Mouse (Mus musculus) MN1 (cell line): ENCODE data around the gene Gm14399.
"Not testable (repeated sequence)": the region's sequence is repeated elsewhere in the genome, so short reads cannot be mapped to it uniquely, and the experiment has no call there.

Experiments used
- DNase-seq: peaks from one replicate; pipeline ENCODE4 v3.0.0-alpha.2; 2016; ENCODE audit warnings: low spot score

The Gm14399 gene

GRCm38 (mm10) chr2:175141993-175142295 lies at the start of gene Gm14399:
Gm14399 (minus strand) TSS chr2:175142012.
- not testable (repeated sequence) for DNase-seq

GRCm38 (mm10) chr2:175179008-175179407 lies 37.2 kb upstream of the Gm14399 start:
- DNase-seq, result not testable (repeated sequence)

DNA sequence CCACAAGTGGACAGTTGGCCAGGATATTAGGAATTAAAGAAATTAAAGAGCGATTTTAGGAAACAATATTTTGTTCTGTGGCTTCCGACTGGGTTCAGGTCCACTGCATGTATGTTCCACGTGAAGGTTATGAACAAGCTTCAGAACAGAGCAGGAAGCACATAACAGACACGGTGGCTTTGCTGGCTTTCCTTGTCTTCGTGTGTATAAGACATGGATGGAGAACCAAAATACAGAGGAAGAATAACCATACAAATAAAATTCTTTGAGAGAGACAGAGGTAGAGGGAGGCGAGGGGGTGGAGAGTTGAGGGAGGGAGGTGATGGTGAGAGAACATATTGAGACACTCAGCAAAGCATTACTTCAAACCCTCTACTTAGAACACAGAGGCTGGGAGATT lies 34.5 kb upstream of the Gm14399 start:
- DNase-seq, result no peak

DNA sequence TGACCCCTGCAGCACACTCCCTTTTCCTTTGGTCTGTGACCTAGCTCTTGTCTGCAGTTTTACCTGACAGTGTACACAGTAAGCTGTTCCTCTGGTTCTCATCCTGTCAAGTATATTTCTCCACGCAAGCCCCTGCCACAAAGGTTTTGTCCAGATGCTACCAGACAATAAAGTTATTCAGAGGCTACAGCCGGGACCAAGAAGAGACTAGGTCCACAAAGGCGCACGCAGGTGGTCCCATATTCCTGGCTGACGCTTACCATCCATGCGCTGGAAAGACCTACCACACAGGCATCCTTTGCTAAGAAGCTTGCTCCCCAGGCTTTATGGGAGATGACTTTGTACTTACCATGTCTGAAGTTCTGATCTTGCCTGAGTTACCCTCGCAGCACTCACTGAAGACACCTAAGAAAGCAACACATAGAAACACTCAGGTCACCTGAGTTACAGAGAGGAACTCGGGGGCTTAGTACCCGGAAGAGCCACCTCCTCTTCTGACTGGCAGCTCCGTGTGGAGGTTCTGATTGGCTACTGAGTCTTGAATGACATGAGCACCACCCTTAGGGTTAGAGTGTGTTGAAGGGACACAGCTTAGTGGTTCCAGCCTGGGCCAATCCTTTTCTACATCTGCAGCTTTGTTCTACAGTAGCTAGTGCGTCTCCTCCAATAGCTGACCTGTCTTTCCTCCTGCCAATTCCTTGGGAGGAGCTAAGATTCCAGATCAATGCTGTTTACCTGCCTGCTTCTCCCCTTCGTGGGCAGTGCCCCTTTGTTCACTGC lies 33.8 kb upstream of the Gm14399 start, which contains the start of gene Gm14443:
Gm14443 (minus strand) TSS at position 471 of the 780 bp plus-strand sequence.
- DNase-seq, result not testable (repeated sequence)

DNA sequence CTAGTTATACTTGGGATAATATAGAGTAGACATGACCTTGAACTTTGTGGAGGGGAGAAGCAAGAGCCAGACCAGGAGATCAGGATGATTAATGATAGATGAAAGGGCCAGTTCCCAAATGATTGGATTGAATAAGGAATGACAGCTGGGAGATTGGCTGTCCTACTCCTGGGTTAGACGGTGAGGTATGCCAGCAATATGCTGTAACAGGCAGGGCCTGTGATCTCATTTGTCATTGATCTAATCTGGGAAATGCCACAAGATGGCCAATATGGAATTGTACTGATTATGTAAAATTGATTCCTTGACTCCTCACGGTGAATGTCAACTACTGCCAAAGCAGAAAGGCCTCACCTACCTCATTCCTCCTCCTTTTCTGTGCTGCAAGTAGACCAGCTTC lies 32.2 kb upstream of the Gm14399 start:
- DNase-seq, result not testable (repeated sequence)

- not testable (repeated sequence) for DNase-seq
Observed at GRCm38 (mm10) chr2:175172906-175173595, 31.2 kb upstream of the Gm14399 start.

GRCm38 (mm10) chr2:175172123-175172522 lies 30.3 kb upstream of the Gm14399 start:
- no peak for DNase-seq

- not testable (repeated sequence) for DNase-seq
Observed at GRCm38 (mm10) chr2:175166870-175167269, 25.1 kb upstream of the Gm14399 start.

DNA sequence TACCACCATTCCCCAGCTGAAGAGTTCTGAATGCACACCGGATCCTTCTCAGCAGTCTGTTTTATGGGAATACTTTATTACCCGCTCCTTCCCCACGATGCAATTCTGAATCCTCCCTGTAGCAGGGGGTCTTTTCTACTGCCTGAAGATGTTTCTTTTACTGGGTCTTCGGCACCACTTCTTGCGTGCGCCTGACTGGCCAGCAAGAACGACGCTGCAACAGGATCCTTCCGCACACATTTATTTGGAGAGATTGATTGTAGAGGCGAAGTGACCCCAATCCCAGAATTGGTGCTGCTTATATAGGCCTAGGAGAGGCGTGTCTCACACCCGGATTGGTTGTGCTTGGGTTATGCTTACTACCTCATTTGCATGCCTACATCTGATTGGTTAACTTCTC lies 23.3 kb upstream of the Gm14399 start:
- not testable (repeated sequence) for DNase-seq

- not testable (repeated sequence) for DNase-seq
Observed at GRCm38 (mm10) chr2:175161438-175161837, 19.6 kb upstream of the Gm14399 start.

- no peak for DNase-seq
Observed at GRCm38 (mm10) chr2:175158642-175159041, 16.8 kb upstream of the Gm14399 start.

DNA sequence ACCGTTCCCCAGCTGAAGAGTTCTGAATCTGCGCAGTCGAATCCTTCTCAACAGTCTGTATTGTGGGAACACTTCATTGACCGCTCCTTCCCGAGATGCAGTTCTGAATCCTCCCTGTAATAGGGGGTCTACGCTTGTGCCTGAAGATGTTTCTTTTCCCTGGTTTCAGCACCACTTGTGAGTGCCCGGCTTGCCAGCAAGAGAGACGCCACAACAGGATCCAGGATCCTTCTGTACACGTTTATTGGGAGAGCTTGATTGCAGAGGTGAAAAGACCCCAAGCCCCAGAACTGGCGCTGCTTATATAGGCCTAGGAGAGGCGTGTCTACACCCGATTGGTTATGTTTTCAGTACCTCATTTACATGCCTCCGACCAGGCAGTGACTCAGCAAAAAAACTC lies 14.9 kb upstream of the Gm14399 start:
- DNase-seq, result no peak

- not testable (repeated sequence) for DNase-seq
Observed at GRCm38 (mm10) chr2:175141118-175141992, 457 bp downstream of the Gm14399 start.

DNA sequence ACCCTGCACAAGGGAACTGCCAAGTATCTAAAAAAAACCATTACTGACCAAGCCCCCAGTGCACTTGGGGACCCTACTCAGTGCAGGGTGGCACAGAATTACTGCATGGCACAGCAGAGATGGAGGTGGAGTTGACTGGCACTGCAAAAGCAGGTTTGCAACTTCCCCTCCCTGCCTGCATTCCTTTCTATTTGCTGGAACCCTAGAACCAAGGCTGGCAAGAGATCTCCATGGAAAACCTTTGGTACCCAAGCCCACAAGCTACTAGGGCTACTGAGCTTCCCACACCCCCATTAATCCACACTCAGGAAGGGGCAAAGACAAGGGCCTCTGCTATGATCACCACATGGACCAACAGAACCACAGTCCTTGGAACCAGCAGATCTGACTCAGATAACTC lies 1.2 kb downstream of the Gm14399 start:
- not testable (repeated sequence) for DNase-seq
